Mouse (Mus musculus): ENCODE data around the gene Ppm1l. TPM values are rescaled to one million over a fixed set of nuclear protein-coding genes. Genes with fewer than 3 reads are reported as not detected.

Ppm1l gene
- total and polyA plus RNA-seq, 3 experiments: not detected

GRCm38 (mm10) chr3:69358620-69358964 lies 41.9 kb downstream of the Ppm1l start:
- no peak overlapping the region for H3K27ac ChIP-seq (ENCODE audit: control insufficient read depth, low read depth, low read length)
- H3K4me3 ChIP-seq (ENCODE audit: control insufficient read depth in 1 of 2, insufficient read depth in 1 of 2, low read depth in 2 of 2, low read length in 2 of 2): no peak overlapping the region
- TF ChIP-seq CHD1 (IDR thresholded peaks at IDR 0.05; ENCODE audit: low read depth, low read length) (no peak), TCF12 (IDR thresholded peaks at IDR 0.05; ENCODE audit: low read depth, low read length) (no peak), ELF1 (IDR thresholded peaks at IDR 0.05; ENCODE audit: low read depth, low read length) (no peak), MYB (IDR thresholded peaks at IDR 0.05; ENCODE audit: low read depth, low read length) (no peak), ZKSCAN1 (IDR thresholded peaks at IDR 0.05; ENCODE audit: low read depth, low read length) (no peak), CTCF (IDR thresholded peaks at IDR 0.05 in 2 of 3, conservative IDR thresholded peaks at IDR 0.05 in 1 of 3; ENCODE audit: control insufficient read depth in 1 of 3, insufficient read depth in 1 of 3, low read depth in 2 of 3, low read length in 3 of 3, poor library complexity in 1 of 3, severe bottlenecking in 1 of 3) (no peak)
- H3K9me3 ChIP-seq (replicated peaks; ENCODE audit: insufficient read depth, low read length): no peaks in the 10 kb centered on the region
- no peaks in the 10 kb centered on the region for H3K79me2 ChIP-seq (ENCODE audit: control insufficient read depth, insufficient read depth, low read length, poor library complexity)
- H3K36me3 ChIP-seq (ENCODE audit: control insufficient read depth in 1 of 2, insufficient read depth in 2 of 2, low read length in 2 of 2): no peaks in the 10 kb centered on the region
- H3K27me3 ChIP-seq (ENCODE audit: control insufficient read depth in 1 of 2, insufficient read depth in 2 of 2, low read length in 2 of 2): no peaks in the 10 kb centered on the region; a peak in 1 of 4 replicates
- no peak overlapping the region for H3K9ac ChIP-seq (ENCODE audit: control insufficient read depth, low read depth, low read length, poor library complexity, severe bottlenecking)
- H3K4me1 ChIP-seq (ENCODE audit: control insufficient read depth in 1 of 2, insufficient read depth in 2 of 2, low read length in 2 of 2): no peaks in the 10 kb centered on the region
- DNase-seq (ENCODE audit: low read depth, low spot score): no peak

- Histone ChIP-seq H3K4me1 (ENCODE audit: control insufficient read depth in 1 of 2, insufficient read depth in 2 of 2, low read length in 2 of 2) (no peaks in the 10 kb centered on the region), H3K9me3 (replicated peaks; ENCODE audit: insufficient read depth, low read length) (no peaks in the 10 kb centered on the region), H3K27me3 (ENCODE audit: control insufficient read depth in 1 of 2, insufficient read depth in 2 of 2, low read length in 2 of 2) (no peaks in the 10 kb centered on the region; a peak in 1 of 4 replicates), H3K9ac (ENCODE audit: control insufficient read depth, low read depth, low read length, poor library complexity, severe bottlenecking) (no peak overlapping the region), H3K79me2 (ENCODE audit: control insufficient read depth, insufficient read depth, low read length, poor library complexity) (no peaks in the 10 kb centered on the region), H3K36me3 (ENCODE audit: control insufficient read depth in 1 of 2, insufficient read depth in 2 of 2, low read length in 2 of 2) (no peaks in the 10 kb centered on the region), H3K4me3 (ENCODE audit: control insufficient read depth in 1 of 2, insufficient read depth in 1 of 2, low read depth in 2 of 2, low read length in 2 of 2) (no peak overlapping the region), H3K27ac (ENCODE audit: control insufficient read depth, low read depth, low read length) (no peak overlapping the region)
- DNase-seq (ENCODE audit: low read depth, low spot score): no peak
- TF ChIP-seq ZC3H11A (IDR thresholded peaks at IDR 0.05; ENCODE audit: low read depth, low read length): no peak
- TF ChIP-seq GABPA (IDR thresholded peaks at IDR 0.05; ENCODE audit: low read depth, low read length): no peak
- TF ChIP-seq E2F4 (IDR thresholded peaks at IDR 0.05; ENCODE audit: borderline replicate concordance, low read depth, low read length): no peak
- TF ChIP-seq MAFK (IDR thresholded peaks at IDR 0.05; ENCODE audit: borderline replicate concordance, low read depth, low read length): no peak
- TF ChIP-seq JUND (IDR thresholded peaks at IDR 0.05; ENCODE audit: low read depth, low read length): no peak
- no peak for TF ChIP-seq MYC (IDR thresholded peaks at IDR 0.05; ENCODE audit: low read depth, low read length)
- no peak for TF ChIP-seq TAL1 (IDR thresholded peaks at IDR 0.05; ENCODE audit: low read length)
- no peak for TF ChIP-seq RCOR1 (IDR thresholded peaks at IDR 0.05; ENCODE audit: low read depth, low read length)
- TF ChIP-seq CTCF (IDR thresholded peaks at IDR 0.05 in 2 of 3, conservative IDR thresholded peaks at IDR 0.05 in 1 of 3; ENCODE audit: control insufficient read depth in 1 of 3, insufficient read depth in 1 of 3, low read depth in 2 of 3, low read length in 3 of 3, poor library complexity in 1 of 3, severe bottlenecking in 1 of 3): no peak
Measured at GRCm38 (mm10) chr3:69360263-69360895, 43.7 kb downstream of the Ppm1l start.
